Mouse (Mus musculus): ENCODE results near the gene Aig1. TPM values are rescaled to one million over a fixed set of nuclear protein-coding genes. Genes with fewer than 3 reads are reported as not detected.

Gene Aig1
- total RNA-seq, 2 experiments from 2014 or later: 61.1 to 64.1 TPM

DNA sequence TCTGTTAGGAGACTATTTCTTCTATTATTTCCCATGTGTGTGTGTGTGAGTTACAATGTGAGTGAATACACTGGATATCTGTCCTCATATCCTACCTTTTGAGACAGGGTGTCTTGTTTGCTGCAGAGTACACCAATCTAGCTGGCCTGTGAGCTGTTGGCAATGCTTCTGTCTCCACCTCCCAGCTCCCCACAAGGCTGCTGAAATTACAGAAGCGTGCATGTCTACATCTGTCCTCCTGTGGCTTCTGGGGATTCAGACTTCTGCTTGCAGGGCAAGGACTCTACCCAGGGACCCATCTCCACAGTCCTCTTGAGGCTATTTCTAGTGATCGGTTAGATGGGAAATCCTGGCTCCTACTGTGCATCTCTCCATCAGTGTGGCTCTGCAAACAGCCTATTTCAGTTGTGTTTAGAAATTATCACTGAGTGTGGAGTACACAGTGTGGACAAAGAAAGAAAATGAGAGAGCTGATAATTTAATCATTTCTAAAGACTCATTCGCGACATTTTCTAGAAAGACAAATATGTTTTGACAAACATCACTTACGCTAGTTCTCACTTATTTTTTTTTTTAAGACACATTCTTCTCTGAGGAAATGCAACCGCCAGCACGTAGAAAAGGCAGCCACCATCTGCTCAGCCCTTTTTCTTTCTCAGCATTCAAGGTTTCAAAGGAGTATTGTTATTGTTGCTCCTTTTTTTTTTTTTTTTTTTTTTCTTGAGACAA is 194.3 kb downstream of the Aig1 start:
- DNase-seq (ENCODE audit: low spot score in 2 of 2): no peak
- intact Hi-C loops (cut with DNase I): no loop called here

DNA sequence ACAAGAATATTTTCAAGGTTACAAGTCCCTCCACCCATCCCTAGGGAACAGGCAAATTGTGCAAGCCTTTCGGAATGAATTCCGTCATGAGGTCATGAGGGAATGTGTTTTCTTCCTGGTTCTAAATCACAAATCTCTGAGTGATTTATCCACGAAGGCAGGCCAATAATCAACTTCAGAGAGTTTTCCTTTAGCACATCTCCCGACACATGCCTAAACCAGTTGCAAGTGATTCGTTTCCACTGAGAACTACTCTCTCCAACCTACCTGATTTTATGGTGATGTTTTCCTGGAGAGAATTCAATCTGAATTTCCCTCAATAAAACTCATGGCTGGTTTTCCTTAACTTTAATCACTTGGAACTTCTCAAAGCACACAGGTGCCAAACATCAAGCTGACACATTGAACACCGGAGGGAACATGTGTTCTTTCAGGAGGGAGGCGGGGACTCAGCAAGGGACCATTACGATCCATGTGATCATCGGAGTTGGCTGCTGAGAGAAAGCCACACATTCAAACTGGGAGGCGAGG is 201.5 kb downstream of the Aig1 start:
- intact Hi-C loops (cut with DNase I): no loop called here

DNA sequence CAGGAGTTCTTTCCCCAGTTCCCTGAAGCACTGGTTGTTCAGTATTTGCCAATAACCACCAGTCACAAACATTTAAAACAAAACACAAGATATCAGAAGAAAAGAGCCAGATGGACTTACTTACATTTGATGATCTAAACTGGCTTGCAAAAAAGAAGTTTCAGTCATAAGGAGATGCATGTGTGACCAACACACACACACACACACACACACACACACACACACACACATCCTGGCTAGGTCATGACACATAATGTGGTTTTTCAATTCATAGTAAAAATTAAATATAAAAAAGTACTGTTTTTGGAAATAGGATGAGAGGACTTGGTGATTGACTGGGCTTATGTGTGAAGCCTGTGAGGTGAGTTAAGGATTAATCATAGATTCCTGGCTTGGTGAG is 205.3 kb downstream of the Aig1 start:
- DNase-seq (ENCODE audit: low spot score in 2 of 2): no peak

More for the DNA sequence above, 201.5 kb downstream of the Aig1 start:
- DNase-seq (ENCODE audit: low spot score in 2 of 2): no peak

GRCm38 (mm10) chr10:13659778-13660177 is 209.0 kb downstream of the Aig1 start:
- DNase-seq (ENCODE audit: low spot score in 2 of 2): no peak
- intact Hi-C loops (cut with DNase I): no loop called here

More for the DNA sequence above, 205.3 kb downstream of the Aig1 start:
- intact Hi-C loops (cut with DNase I): no loop called here

DNA sequence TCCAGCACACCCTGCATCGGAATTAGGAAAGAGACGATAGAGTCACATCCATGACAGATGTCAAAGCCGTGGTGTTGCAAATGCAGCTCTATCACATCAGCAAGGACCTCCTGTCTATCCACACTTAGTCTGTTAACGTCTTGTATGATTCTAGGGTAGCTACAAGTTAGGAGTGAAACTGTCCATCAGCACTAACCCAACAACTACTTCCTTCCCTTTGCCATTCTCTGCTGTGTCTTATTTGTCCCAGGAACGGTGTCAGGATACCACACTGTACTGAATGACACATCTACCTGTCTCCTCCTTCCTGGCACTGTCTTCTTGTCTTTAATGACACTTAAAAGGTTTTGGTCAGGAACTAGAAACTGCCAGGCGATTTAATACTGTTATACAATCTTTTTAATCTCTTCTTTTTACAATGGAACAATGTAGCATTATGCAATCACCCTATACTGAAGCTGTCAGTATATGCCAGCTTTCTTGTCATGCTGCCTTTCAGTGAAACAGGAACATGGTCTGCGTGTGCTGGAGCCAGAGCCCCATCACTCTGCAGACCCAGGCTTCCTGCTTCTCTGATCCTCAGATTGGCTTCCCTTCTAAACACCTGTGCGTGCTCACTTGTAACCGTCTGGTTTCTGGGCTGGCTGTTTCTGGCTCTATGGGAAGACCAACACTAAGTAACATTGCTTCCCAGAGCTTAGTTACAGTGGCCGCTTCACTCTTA is 214.9 kb downstream of the Aig1 start:
- DNase-seq (ENCODE audit: low spot score in 2 of 2): no peak
- intact Hi-C loops (cut with DNase I): no loop called here

GRCm38 (mm10) chr10:13653326-13653725 is 215.5 kb downstream of the Aig1 start:
- DNase-seq (ENCODE audit: low spot score in 2 of 2): no peak
- intact Hi-C loops (cut with DNase I): no loop called here

DNA sequence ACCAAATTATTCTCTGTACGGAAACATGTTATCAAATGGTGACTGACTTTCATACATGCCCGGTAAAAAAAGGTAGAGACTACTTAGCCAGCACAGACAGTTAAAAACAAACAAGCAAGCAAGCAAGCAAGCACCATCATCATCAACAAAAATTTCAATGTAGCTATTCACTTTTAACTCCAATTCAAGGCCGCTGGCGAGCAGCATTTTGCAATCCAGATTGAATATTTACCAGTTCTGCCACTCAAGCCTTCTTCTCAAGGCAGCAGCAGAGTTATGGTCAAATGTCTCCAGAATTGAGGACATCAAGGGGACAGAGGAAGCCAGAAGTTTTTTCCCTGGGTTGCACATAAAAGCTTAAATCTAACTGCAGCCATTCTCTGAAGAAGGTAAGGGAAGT is 216.7 kb downstream of the Aig1 start:
- intact Hi-C loops (cut with DNase I): no loop called here
- DNase-seq (ENCODE audit: low spot score in 2 of 2): no peak

DNA sequence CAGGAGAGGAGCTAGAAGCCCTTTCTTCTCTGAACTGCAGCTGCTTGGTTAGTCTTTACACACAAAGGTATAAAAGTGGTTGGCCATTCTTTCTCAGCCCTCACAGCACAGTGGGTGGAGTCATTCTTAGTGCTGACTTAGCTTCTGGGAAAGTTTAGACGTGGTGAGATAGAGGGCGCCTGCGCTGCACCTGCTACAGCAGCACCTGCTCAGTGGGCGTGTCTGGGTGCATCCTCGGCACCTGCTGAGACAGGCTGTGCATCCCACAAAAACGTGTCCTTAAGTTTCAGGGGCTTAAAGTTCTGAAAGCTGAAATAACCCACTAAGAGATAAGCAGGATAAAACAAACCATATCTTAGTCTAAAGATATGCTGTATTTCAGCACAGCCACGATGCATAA is 227.0 kb downstream of the Aig1 start:
- DNase-seq (ENCODE audit: low spot score in 2 of 2): peak; percentile 30 to 41
- intact Hi-C loops (cut with DNase I): no loop called here

DNA sequence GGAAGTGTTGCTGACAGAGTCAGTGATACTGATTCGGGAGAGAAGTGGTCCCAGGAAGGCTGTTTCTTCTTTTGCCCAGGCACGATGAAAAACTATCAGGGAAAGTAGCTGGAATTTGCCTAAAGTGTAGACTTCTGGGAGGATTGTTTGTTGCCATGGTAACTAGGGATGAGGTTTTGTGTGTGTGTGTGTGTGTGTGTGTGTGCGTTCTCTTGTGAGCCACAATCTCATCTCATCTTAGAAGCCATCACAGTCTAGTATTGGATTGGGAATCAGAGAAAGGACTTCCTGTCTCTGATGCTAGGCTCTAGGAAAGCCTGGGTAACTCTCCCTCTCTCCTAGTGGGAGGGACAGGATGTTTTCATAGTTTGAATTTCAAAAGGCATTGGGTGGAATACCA is 237.0 kb downstream of the Aig1 start:
- no peak for DNase-seq (ENCODE audit: low spot score in 2 of 2)
- intact Hi-C loops (cut with DNase I): no loop called here

GRCm38 (mm10) chr10:13623735-13624134 is 245.0 kb downstream of the Aig1 start:
- DNase-seq (ENCODE audit: low spot score in 2 of 2): no peak
- intact Hi-C loops (cut with DNase I): no loop called here

GRCm38 (mm10) chr10:13600926-13601325 is 267.9 kb downstream of the Aig1 start:
- peak; percentile 43 to 46 for DNase-seq (ENCODE audit: low spot score in 2 of 2)
- intact Hi-C loops (cut with DNase I): no loop called here

DNA sequence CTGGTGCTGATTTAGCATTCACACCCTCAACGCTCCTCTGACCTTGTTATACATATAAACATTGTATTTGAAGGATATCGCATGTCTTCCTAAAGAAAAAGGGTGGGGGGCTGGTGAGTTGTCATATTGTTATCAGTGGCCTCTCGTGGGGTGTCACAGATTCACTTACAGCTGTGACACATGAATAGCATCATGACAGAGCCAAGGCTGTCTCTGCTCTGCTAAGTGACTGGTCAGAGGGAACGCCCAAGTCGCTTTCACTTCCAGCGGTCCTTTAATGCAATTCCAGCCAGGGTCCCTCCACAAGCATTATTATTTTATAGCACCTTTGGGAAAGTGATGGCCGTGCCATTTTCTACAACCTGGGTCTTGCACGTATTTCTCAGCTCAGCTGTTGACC is 271.3 kb downstream of the Aig1 start:
- intact Hi-C loops (cut with DNase I): no loop called here
- DNase-seq (ENCODE audit: low spot score in 2 of 2): no peak

Other genes starting within 250 kb of the Aig1 start
- 100 to 1,000 TPM; 250 to 257 TPM for gene Hivep2, start 97.1 kb upstream of the Aig1 start, total RNA-seq (2021)